Mouse (Mus musculus) midbrain, embryonic 16.5 days (tissue): ENCODE data around the gene Tub. TPM values are rescaled to one million over a fixed set of nuclear protein-coding genes. Genes with fewer than 3 reads are reported as not detected.
A peak's percentile ranks its signal among the peaks of the same experiment; 100 is the strongest.

Experiments
- ATAC-seq: fragments of 200-750 bp; cut with Nextera tagmentation; 2 replicates; pipeline ENCODE4 v1.8.0; 2017; ENCODE audit warnings: moderate TSS enrichment
- H3K27ac ChIP-seq: fragments of 300-500 bp; sonication (generic); 2 replicates; pipeline ENCODE4 v1.5.1; 2014; ENCODE audit warnings: mild to moderate bottlenecking, low read length, mixed read lengths
- H3K27me3 ChIP-seq: fragments of 300-500 bp; sonication (generic); 2 replicates; pipeline ENCODE4 v1.6.1; 2014; ENCODE audit warnings: low read depth, low read length, mixed read lengths; ENCODE audit not compliant: control insufficient read depth, insufficient read depth
- H3K36me3 ChIP-seq: fragments of 300-500 bp; sonication (generic); 2 replicates; pipeline ENCODE4 v1.6.1; 2014; ENCODE audit warnings: mild to moderate bottlenecking, low read length, moderate library complexity, mixed read lengths; ENCODE audit not compliant: control insufficient read depth, insufficient read depth
- H3K4me1 ChIP-seq: fragments of 300-500 bp; sonication (generic); 2 replicates; pipeline ENCODE4 v1.6.1; 2014; ENCODE audit warnings: mild to moderate bottlenecking, low read length, mixed read lengths; ENCODE audit not compliant: control insufficient read depth, insufficient read depth
- H3K4me2 ChIP-seq: fragments of 300-500 bp; sonication (generic); 2 replicates; pipeline ENCODE4 v1.6.1; 2014; ENCODE audit warnings: mild to moderate bottlenecking, low read length, mixed read lengths
- H3K4me3 ChIP-seq: fragments of 300-500 bp; sonication (generic); 2 replicates; pipeline ENCODE4 v1.5.1; 2014; ENCODE audit warnings: low read depth, mild to moderate bottlenecking, low read length, moderate library complexity, mixed read lengths
- H3K9ac ChIP-seq: fragments of 300-500 bp; sonication (generic); 2 replicates; pipeline ENCODE4 v1.6.1; 2014; ENCODE audit warnings: low read depth, low read length, mixed read lengths
- H3K9me3 ChIP-seq: fragments of 300-500 bp; sonication (generic); replicated peaks from 2 replicates; pipeline ENCODE4 v1.6.1; 2014; ENCODE audit warnings: mild to moderate bottlenecking, low read length, mixed read lengths; ENCODE audit not compliant: control insufficient read depth, poor library complexity, severe bottlenecking
- WGBS: fragments of 180-500 bp; shearing (Covaris S2); extraction: QIAGEN DNeasy Blood & Tissue Kit; methylation state at CpG from one replicate; pipeline ENCODE4 v1.1.7; 2014; 5-methylcytosine and 5-hydroxymethylcytosine counted together
- polyA plus RNA-seq: library from polyadenylated mRNA; unstranded; fragments of >200 nt; fragmentation: Nextera tagmentation; extraction: Ambion mirVana; gene quantifications from 2 replicates; pipeline ENCODE4 v1.2.1, GENCODE M21; 2015

Gene Tub
- polyA plus RNA-seq, result 62.1 and 66.0 TPM in 2 replicates

DNA sequence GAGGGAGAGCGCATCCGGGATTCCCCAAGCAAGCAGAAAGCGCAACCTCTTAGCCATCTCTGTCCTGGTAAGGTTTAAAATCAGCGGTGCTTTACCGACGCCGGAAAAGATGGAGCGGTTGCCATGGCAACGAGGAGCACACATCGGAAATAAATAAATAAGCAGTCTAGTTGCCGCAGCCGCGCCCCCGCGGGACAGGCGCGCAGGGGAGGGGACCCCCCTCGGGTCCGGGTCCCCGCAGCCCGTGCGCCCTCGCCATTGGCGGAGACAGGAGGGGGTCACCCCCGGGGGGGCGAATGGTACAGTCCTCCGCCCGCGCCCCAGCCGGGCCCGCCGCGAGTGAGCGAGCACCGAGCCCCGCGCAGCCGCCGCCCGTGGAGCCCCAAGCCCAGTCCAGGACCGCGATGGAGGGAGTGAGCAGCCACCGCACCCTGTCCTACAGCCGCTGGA is at the start of gene Tub:
Gene Tub (plus strand): TSS at position 27 of the 450 bp plus-strand sequence.
- Histone ChIP-seq H3K4me1 (peaks cover 15% of the 10 kb centered on the region), H3K27me3 (peaks cover 16% of the 10 kb centered on the region), H3K9me3 (no peaks in the 10 kb centered on the region), H3K4me3 (peak within 1 kb of the TSS; percentile 74), H3K36me3 (no peaks in the 10 kb centered on the region), H3K4me2 (peak within 1 kb of the TSS; percentile 68), H3K9ac (peak within 1 kb of the TSS; percentile 87), H3K27ac (peak within 1 kb of the TSS; percentile 87)
- peak; percentile 87 for ATAC-seq
- under 1% methylated on average over 39 of the region's 44 CpGs for WGBS

DNA sequence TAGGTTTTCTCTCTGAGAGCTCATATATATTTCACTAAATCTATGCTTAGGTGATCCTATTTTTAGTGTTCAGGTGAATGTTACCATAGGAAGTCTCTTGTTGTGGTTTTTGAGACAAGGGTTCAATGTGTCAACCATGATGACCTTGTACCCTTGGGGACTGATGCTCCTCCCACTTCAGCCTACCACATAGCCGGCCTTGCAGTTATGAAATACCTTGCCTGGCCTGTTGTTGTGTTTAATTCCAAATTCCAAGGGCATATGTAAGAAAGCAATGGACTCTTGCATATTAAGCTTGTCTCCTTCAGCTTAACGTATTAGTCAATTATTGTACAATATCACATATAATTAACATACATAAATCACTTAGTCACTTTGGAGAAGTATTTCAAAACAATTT is 46.2 kb upstream of the Tub start:
- H3K9ac ChIP-seq, result no peak overlapping the region
- no peak overlapping the region for H3K4me2 ChIP-seq
- H3K4me1 ChIP-seq, result no peaks in the 10 kb centered on the region
- H3K27ac ChIP-seq, result no peak overlapping the region
- no peaks in the 10 kb centered on the region for H3K9me3 ChIP-seq
- 81% methylated on average over 2 of the region's 2 CpGs for WGBS
- H3K36me3 ChIP-seq, result no peaks in the 10 kb centered on the region
- H3K27me3 ChIP-seq, result no peaks in the 10 kb centered on the region
- ATAC-seq, result no peak
- no peak overlapping the region for H3K4me3 ChIP-seq

DNA sequence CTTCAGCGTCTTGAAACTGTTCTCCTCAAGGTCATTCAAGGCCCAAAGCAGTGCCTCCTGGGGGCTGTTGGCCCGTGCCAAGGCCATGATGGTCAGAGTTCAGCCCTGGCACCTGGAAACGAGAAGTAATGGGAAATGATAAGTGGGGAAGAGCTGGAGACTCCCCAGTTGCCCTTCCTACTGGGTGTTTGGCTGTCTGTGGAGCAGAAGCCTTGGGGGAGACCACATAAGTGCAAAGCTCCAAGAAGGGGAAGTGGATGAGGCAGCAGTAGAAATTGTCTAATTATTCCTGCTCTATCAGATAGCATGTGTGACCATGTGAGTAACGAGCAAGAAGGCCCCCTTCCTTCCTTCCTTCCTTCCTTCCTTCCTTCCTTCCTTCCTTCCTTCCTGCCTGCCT is 23.1 kb upstream of the Tub start:
- no peak overlapping the region for H3K4me2 ChIP-seq
- H3K27me3 ChIP-seq, result no peaks in the 10 kb centered on the region
- H3K36me3 ChIP-seq, result no peaks in the 10 kb centered on the region
- no peaks in the 10 kb centered on the region for H3K4me1 ChIP-seq
- H3K9ac ChIP-seq, result no peak overlapping the region
- H3K9me3 ChIP-seq, result no peaks in the 10 kb centered on the region
- ATAC-seq, result no peak
- WGBS, result 74% methylated on average over 4 of the region's 4 CpGs
- no peak overlapping the region for H3K27ac ChIP-seq
- H3K4me3 ChIP-seq, result no peak overlapping the region

DNA sequence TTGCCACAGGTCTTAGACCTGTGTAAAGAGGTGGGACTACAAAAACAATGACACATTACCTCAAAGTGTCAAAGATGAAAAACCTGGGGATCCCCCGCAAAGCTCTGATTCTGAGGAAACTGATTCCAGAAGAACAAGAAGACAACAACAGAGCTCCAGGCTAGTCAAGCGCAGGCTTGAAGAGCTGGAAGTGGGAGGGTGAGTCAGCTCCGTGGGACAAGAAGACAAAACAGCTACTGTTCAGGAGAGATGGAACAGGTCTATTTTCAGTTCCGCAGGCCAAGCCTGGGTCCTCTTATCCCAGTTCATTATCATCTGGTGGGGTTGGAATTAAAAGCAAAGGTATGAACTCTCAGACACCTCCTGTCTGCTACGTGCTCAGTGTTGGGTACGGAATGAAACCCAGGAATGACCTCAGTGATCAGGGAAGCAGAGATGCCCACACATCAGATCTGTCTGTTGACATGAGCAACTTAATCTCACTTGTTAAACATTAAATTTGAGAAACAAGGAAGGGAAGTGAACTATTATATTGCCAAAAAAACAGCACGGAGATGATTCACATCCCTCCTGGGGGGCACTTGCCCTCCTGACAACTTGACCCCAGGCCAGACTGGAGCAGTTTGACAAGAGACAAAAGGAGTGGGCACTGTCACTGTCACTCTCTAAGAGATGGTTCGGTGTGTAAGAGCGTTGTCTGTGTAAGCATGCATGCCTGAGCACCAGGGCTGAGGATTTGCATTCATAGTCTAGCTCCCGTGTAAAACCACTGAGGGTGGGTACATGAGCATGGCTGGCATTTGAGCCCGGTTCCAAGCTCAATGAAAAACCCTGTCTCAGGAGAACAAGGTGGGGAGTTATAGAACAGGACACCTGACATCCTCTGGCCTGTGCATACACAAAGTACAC is 21.6 kb upstream of the Tub start:
- ATAC-seq, result no peak
- Histone ChIP-seq H3K36me3 (no peaks in the 10 kb centered on the region), H3K27ac (no peak overlapping the region), H3K27me3 (no peaks in the 10 kb centered on the region), H3K4me2 (no peak overlapping the region), H3K4me1 (no peaks in the 10 kb centered on the region), H3K9ac (no peak overlapping the region), H3K9me3 (no peaks in the 10 kb centered on the region), H3K4me3 (no peak overlapping the region)
- WGBS, result 80% methylated on average over 11 of the region's 11 CpGs

DNA sequence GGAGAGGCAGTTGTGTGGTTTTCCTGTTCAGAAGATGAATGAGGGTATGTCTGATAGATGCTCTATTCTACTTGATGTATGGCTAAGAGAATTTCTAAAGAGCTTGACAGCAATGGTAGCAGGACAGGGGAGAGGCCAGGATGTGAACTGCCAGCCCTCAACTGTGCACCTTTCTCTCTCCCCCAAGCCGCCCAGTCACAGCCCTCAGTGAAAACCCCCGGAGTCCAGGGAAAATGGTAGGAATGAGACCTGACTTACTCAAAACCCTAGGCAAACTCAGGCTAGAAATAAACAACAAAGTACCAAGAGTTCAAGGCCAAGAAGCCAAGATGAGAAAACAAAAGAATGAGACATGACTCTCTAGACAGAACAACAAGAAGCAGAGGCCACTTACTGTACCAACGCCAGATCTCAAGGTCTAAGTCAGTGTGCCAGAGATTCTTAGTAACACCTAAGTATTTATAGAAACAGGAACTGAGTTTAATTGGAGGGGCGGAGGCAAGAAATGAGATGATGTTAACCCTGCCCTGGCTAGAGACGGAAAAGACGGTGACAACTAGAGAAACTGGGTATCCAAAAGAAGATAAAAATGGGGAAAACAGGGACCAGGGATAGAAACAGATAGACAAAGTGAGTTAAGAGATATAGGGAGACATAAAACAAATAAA is 20.3 kb upstream of the Tub start, which contains the start of gene Nlrp10:
Gene Nlrp10 (minus strand): TSS at position 453 of the 668 bp plus-strand sequence.
- H3K9ac ChIP-seq, result no peak within 1 kb of the TSS
- no peaks in the 10 kb centered on the region for H3K9me3 ChIP-seq
- WGBS, result 83% methylated on average over 6 of the region's 6 CpGs
- H3K27me3 ChIP-seq, result no peaks in the 10 kb centered on the region
- H3K4me2 ChIP-seq, result no peak within 1 kb of the TSS
- no peaks in the 10 kb centered on the region for H3K36me3 ChIP-seq
- H3K4me1 ChIP-seq, result peaks cover 1% of the 10 kb centered on the region
- ATAC-seq, result no peak
- H3K4me3 ChIP-seq, result no peak within 1 kb of the TSS
- H3K27ac ChIP-seq, result no peak within 1 kb of the TSS

DNA sequence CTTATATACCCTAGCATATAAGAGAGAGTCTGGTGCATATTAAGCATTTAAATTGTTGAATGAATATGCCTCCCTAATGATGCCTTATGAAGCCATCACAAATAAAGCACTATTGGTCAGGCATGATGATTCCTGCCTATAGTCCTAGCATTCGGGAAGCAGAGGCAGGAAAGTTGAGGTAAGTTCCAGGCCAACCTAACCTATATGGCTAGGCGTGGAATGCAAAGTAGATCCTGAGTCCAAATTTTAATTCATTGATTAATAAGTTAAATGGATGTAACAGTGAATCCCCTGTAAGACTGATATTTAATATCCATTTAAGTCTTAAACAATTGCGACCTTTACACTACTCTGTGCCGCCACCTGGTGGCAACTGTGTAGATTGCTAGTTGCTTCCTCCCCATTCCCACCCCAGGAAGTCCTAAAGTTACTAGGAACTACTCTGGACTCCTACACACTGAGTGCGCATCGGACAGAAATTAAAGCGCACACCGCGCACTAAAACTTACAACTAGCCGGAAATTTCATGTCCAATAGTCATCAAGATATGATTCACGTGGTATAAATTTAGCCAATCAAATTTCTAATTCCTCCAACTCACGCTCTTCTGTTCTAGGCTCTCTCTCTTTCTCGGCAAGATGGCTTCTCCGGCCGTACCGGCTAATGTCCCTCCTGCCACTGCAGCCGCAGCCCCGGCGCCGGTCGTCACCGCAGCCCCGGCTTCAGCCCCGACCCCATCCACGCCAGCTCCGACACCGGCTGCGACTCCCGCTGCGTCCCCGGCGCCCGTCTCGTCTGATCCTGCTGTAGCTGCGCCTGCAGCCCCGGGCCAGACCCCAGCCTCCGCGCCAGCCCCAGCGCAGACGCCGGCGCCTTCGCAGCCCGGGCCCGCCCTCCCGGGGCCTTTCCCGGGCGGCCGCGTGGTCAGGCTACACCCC is 16.1 kb upstream of the Tub start, which contains the start of gene Eif3f:
Gene Eif3f (plus strand): TSS at position 624 of the 938 bp plus-strand sequence.
- peak within 1 kb of the TSS; percentile 82 for H3K27ac ChIP-seq
- H3K4me2 ChIP-seq, result peak within 1 kb of the TSS; percentile 83
- ATAC-seq, result peak; percentile 96
- peak within 1 kb of the TSS; percentile 73 for H3K4me3 ChIP-seq
- peak within 1 kb of the TSS; percentile 78 for H3K9ac ChIP-seq
- peaks cover 19% of the 10 kb centered on the region for H3K4me1 ChIP-seq
- H3K9me3 ChIP-seq, result no peaks in the 10 kb centered on the region
- WGBS, result 1% methylated on average over 50 of the region's 50 CpGs
- peaks cover 15% of the 10 kb centered on the region for H3K36me3 ChIP-seq
- H3K27me3 ChIP-seq, result no peaks in the 10 kb centered on the region

DNA sequence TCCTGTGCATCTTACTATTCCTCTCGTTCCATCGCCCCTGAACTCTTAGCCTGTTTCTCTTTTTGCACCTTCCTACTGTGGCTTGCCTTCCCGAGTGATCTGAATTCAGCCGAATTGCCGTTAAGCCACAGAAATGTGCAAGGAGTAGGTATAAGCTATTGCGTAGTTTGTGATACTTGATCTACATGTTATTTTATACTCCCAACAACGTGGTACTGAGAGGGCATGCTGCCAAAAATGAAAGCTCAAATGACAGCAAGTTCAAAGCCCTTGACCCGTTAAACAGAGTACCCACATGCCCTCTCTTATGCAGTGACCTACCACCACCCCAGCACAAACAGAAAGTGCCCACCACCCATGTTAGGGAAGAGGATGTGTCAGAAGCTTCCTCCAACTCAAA is 15.3 kb upstream of the Tub start:
- H3K4me1 ChIP-seq, result peaks cover 19% of the 10 kb centered on the region
- H3K36me3 ChIP-seq, result peaks cover 18% of the 10 kb centered on the region
- peak overlapping the region; percentile 83 for H3K4me2 ChIP-seq
- WGBS, result 6% methylated on average over 8 of the region's 8 CpGs
- ATAC-seq, result no peak
- H3K27me3 ChIP-seq, result no peaks in the 10 kb centered on the region
- no peaks in the 10 kb centered on the region for H3K9me3 ChIP-seq
- H3K4me3 ChIP-seq, result peak overlapping the region; percentile 73
- peak overlapping the region; percentile 78 for H3K9ac ChIP-seq
- H3K27ac ChIP-seq, result peak overlapping the region; percentile 82; the same call in 1 of the 2 replicates

DNA sequence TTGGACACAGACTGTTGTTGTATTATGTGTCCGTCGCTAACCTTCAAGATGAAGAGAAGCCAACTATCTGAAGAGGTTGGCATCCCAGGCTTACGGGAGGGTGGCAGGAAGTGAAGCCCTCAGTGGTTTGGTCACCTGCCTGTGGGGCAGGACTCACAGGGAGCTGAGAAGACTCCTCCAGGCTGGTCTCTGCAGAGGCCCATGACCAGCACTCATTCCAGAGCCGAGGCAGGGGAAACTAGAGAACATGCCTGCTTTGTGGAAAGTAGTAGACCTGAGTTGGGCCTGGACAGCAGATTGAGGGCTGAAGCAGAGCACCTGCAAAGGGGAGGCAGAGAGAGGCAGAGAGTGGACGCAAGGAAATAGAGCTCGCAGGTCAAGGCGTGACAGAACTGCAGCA is 14.7 kb upstream of the Tub start:
- ATAC-seq, result no peak
- WGBS, result 89% methylated on average over 7 of the region's 7 CpGs
- Histone ChIP-seq H3K4me2 (peak overlapping the region; percentile 83), H3K4me3 (peak overlapping the region; percentile 73), H3K36me3 (peaks cover 22% of the 10 kb centered on the region), H3K9me3 (no peaks in the 10 kb centered on the region), H3K4me1 (peaks cover 19% of the 10 kb centered on the region), H3K9ac (peak overlapping the region; percentile 78; the same call in 1 of the 2 replicates), H3K27ac (no peak overlapping the region), H3K27me3 (no peaks in the 10 kb centered on the region)
